Mouse (Mus musculus): ENCODE results near the gene Dctpp1. TPM values are rescaled to one million over a fixed set of nuclear protein-coding genes. Genes with fewer than 3 reads are reported as not detected.

The Dctpp1 gene
- total RNA-seq (2023; ENCODE audit: inconsistent age): 13.9 to 18.3 TPM (median 14.3 TPM) in 4 replicates

GRCm38 (mm10) chr7:127260309-127261111 is at the start of gene Dctpp1:
TSS of gene Dctpp1 (minus strand) at chr7:127260709.

DNA sequence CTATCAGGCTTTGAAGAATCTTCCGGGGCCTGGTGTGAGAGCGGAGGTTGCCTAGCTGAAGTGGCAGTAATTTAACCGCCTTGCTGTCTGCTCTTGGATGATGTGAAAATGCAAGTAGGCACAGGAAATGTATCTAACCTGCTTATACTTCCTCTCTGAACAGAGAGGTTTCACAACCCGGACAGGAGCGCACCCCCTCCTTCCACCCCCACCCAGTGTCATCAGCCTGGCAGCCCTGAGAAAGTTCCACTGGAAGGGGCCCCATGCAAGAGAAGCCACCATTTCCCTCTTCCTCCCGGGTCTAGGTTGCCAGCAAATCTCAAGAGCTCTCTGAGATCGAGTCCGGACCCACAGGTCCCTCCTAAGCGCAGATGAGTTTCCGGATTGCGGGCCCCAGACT is 35.6 kb upstream of the Dctpp1 start, which contains the start of gene Itgal:
Gene Itgal (plus strand): TSS at position 163 of the 400 bp plus-strand sequence.

DNA sequence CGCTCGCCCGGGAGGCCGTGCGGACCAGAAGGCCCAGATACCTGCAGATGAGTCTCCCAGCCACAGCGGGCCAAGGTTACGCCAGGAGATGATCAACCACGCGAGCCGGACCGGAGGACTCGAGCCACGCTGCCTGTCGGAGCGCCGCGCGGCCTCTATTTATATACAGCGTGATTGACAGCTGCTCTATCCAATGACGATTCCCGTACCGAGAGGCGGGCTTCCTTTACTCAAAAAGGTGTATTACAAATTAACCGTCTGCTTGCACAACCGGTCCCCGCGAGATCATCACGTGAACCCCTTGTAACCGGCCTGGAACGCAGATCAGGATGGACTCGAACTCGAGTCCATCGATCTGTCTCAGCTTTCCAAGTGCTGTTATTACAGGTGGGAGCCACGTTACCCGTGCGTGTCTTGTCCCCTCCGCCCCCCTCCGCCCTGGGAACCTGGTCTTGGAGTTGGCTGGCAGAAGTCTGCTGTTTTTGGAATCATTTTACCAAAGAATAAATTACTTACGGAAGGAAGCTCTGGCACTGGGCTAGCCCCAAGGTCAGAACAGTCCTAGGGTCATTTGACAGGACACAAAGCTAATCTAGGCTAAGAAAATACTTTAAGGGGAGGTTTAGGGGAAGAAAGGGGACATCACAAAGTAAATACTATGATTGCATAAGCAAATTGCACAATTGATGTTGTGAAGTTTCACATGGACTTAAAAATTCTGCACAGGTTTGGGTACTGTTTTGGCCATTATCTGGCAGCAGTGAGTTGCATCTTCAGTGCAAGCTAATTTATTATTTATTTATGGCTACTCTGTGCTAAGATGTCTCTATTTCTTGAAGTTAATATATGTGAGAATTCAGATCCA is 13.6 kb upstream of the Dctpp1 start, which contains the start of gene Sephs2:
Gene Sephs2 (minus strand): TSS at position 131 of the 865 bp plus-strand sequence.

DNA sequence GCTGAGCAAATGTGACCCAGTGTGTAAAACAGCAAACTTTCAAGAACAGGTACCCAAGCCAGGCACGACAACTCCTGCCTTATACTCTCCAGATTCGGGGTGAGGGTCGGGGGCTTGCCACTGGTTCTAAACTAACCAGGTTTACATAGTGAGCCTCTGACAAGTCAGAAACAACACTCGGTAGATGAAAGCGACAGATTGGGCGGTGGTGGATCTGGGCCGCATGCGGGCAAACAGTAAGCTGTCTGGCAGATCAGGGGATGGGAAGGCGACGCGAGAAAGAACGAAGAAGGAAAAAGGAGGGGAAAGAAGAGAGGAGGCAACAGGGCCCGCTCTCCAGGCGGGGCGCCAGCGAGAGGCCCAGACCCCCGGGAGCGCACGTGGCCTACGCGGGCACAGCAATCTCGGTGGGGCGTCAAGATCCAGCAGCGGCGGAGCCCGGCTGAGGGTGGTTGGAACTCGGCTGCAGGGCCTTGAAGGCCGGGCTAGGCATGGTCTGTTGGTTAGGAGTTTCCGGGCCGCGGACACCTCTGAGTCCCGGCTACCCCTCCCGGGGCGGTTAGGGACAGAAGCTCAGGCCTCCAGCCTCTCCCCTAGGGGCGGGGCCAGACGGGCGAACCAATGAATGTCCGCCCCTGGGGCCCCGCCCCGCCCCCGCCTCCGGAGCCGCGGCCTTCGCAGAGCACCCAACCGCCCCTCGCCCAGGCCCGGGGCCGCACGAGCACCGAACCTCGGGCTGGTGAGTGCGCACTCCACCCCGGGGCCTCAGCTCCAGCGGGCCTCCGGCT is 16.4 kb downstream of the Dctpp1 start, which contains the start of gene Zfp771:
Gene Zfp771 (plus strand): TSS at position 405 of the 788 bp plus-strand sequence.

DNA sequence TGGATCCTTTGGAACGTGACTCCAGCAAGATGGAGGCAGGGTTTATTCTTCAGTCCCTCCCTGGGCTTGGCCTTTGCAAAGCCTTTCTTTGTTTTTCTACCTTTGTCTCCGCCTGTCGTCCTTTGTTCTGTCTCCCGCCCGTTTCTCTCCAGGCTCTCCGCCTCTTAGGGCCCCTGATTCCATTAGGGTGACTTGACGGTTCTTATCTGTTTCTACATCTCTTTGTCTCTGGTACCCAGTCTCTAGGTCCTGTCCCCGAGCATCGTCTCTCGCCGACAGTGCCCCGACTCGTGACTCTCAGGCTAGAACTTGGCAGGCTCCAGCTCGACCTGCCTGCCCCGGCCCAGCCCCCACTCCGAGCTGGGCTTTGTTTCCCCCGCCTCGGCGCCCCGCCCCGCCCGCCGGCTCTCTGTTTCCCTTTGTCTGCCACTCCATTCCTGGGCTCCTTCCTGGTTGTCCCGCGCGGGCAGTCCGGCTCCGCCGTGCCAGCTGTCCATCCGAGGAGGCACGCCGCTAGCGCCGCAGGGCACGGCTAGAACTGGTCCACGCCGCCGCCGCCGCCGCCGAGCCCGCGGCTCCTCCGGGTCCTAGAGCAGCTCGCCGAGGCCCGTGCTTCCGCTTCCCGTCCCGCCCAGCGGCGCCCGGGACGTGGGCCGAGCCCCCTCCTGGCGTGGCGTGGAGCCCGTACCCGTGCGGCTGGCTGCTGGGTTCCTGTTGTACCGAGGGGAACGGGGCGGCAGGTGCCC is 27.7 kb downstream of the Dctpp1 start, which contains the start of the genes Zfp553 and Sept1:
Gene Zfp553 (plus strand): TSS at position 440 of the 746 bp plus-strand sequence.
Gene Sept1 (minus strand): TSS at position 509 of the 746 bp plus-strand sequence.

DNA sequence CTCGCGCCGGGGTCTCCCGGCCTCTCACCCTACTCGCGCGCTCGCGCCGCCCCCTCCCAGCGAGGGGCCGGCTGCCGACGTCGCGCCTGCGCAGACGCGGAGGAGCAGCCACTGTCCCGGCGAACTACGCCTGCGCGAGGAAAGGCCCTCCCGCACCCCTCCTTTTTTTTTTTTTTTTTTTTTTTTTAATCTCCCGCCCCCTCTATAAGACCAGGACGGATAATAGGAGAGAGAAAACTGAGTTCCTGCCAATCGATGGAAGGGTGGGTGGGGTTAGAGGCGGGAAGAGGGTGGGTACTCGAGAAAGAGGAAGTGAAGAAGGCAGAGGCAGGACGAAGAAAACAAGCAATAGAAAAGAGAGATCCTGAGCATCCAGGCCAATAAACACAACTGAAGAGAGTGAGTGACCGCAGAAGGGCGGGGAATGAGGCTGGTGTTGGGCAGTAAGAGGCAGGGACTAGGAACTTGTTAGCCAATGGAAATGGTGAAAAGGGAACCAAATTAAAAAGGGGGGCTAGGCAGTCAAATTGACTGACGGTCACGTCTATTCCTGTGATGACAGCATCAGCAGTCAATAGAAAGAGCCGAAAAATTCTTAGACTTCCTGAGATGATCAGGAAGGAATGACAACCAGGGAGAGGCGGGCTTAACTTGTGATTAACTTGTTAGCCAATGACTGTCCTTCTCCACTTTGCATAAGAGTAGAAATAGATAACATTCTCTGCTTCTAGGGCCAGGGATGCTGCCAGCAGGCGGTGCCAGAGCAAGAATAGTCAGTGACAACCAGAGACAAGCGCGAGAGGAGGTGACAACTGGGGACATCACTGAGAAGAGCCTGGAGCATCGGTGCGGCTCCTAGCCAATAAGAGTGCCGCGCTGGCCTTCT is 51.7 kb downstream of the Dctpp1 start, which contains the start of gene Mylpf:
Gene Mylpf (plus strand): TSS at position 338 of the 886 bp plus-strand sequence.

DNA sequence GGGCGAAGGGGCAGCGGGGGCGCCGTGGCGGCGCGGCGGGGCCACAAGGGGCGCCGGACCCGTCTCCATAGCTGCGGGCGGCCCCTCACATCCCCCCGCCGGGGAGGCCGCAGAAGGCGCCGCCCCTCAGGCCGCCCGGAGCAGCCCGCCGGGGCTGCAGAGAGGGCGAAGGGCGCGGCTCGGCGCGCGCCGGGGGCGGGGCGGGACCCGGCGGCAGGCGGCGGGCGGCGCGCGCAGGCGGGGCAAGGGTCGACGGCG is 52.3 kb downstream of the Dctpp1 start, which contains the start of gene Tbc1d10b:
Gene Tbc1d10b (minus strand): TSS at position 174 of the 258 bp plus-strand sequence.

Other genes with a start within 250 kb of the Dctpp1 start
- gene Mvp, start 246.1 kb downstream of the Dctpp1 start, total RNA-seq (2023; ENCODE audit: inconsistent age): 41.1 to 44.2 TPM (median 42.9 TPM) in 4 replicates
- 6.5 to 7.8 TPM (median 6.7 TPM) in 3 of 4 replicates, not detected in the other for gene Pagr1b, start 244.2 kb downstream of the Dctpp1 start, total RNA-seq (2023; ENCODE audit: inconsistent age)
- gene Pagr1a, start 243.4 kb downstream of the Dctpp1 start, total RNA-seq (2023; ENCODE audit: inconsistent age): 3.8 to 30.1 TPM (median 20.5 TPM) in 3 of 4 replicates, not detected in the other
- gene Gm42742, start 239.6 kb downstream of the Dctpp1 start, total RNA-seq (2023; ENCODE audit: inconsistent age): 26.9 to 42.2 TPM (median 37.4 TPM) in 4 replicates
- 1.2 to 1.6 TPM (median 1.4 TPM) in 4 replicates for gene Prrt2, start 239.5 kb downstream of the Dctpp1 start, total RNA-seq (2023; ENCODE audit: inconsistent age)
- 211 to 222 TPM (median 215 TPM) in 4 replicates for gene Maz, start 233.7 kb downstream of the Dctpp1 start, total RNA-seq (2023; ENCODE audit: inconsistent age)
- 2.8 to 4.5 TPM (median 3.0 TPM) in 4 replicates for gene Kif22, start 218.2 kb downstream of the Dctpp1 start, total RNA-seq (2023; ENCODE audit: inconsistent age)
- 2.3 to 4.0 TPM (median 2.6 TPM) in 3 of 4 replicates, not detected in the other for gene Zg16, start 173.4 kb downstream of the Dctpp1 start, total RNA-seq (2023; ENCODE audit: inconsistent age)
- gene AI467606, start 169.3 kb downstream of the Dctpp1 start, total RNA-seq (2023; ENCODE audit: inconsistent age): 46.0 to 63.9 TPM (median 57.5 TPM) in 4 replicates
- 0.42 to 1.1 TPM (median 0.59 TPM) in 4 replicates for gene Qprt, start 138.5 kb downstream of the Dctpp1 start, total RNA-seq (2023; ENCODE audit: inconsistent age)
- gene Spn, start 122.9 kb downstream of the Dctpp1 start, total RNA-seq (2023; ENCODE audit: inconsistent age): 6.5 to 8.8 TPM (median 7.3 TPM) in 4 replicates
- gene Cd2bp2, start 64.7 kb downstream of the Dctpp1 start, total RNA-seq (2023; ENCODE audit: inconsistent age): 76.0 to 79.5 TPM (median 77.9 TPM) in 4 replicates
- gene Tbc1d10b, start 52.2 kb downstream of the Dctpp1 start, total RNA-seq (2023; ENCODE audit: inconsistent age): 54.5 to 63.3 TPM (median 58.6 TPM) in 4 replicates
- 5.3 to 13.4 TPM (median 8.4 TPM) in 4 replicates for gene Mylpf, start 51.8 kb downstream of the Dctpp1 start, total RNA-seq (2023; ENCODE audit: inconsistent age)
- gene Zfp553, start 27.6 kb downstream of the Dctpp1 start, total RNA-seq (2023; ENCODE audit: inconsistent age): 9.1 to 13.5 TPM (median 10.3 TPM) in 4 replicates
- gene Sept1, start 27.6 kb downstream of the Dctpp1 start, total RNA-seq (2023; ENCODE audit: inconsistent age): 393 to 439 TPM (median 415 TPM) in 4 replicates
- 14.8 to 24.2 TPM (median 17.5 TPM) in 4 replicates for gene Zfp771, start 16.4 kb downstream of the Dctpp1 start, total RNA-seq (2023; ENCODE audit: inconsistent age)
- gene Sephs2, start 13.3 kb upstream of the Dctpp1 start, total RNA-seq (2023; ENCODE audit: inconsistent age): 28.1 to 30.4 TPM (median 28.4 TPM) in 4 replicates
- 116 to 127 TPM (median 121 TPM) in 4 replicates for gene Itgal, start 35.6 kb upstream of the Dctpp1 start, total RNA-seq (2023; ENCODE audit: inconsistent age)
- 1.7 to 3.4 TPM (median 2.6 TPM) in 4 replicates for gene Zfp768, start 84.9 kb upstream of the Dctpp1 start, total RNA-seq (2023; ENCODE audit: inconsistent age)
- gene Zfp747, start 115.3 kb upstream of the Dctpp1 start, total RNA-seq (2023; ENCODE audit: inconsistent age): 11.0 to 14.9 TPM (median 12.9 TPM) in 4 replicates
- 3.5 to 3.9 TPM (median 3.6 TPM) in 4 replicates for gene 9130019O22Rik, start 126.5 kb upstream of the Dctpp1 start, total RNA-seq (2023; ENCODE audit: inconsistent age)
- gene E430018J23Rik, start 132.9 kb upstream of the Dctpp1 start, total RNA-seq (2023; ENCODE audit: inconsistent age): 5.4 to 8.1 TPM (median 6.8 TPM) in 4 replicates
- 8.6 to 9.8 TPM (median 9.1 TPM) in 4 replicates for gene Zfp764, start 146.1 kb upstream of the Dctpp1 start, total RNA-seq (2023; ENCODE audit: inconsistent age)
- gene Zfp688, start 161.4 kb upstream of the Dctpp1 start, total RNA-seq (2023; ENCODE audit: inconsistent age): 12.1 to 16.3 TPM (median 13.2 TPM) in 4 replicates
- 5.1 to 6.1 TPM (median 5.8 TPM) in 4 replicates for gene Zfp689, start 188.4 kb upstream of the Dctpp1 start, total RNA-seq (2023; ENCODE audit: inconsistent age)
- gene Prr14, start 198.9 kb upstream of the Dctpp1 start, total RNA-seq (2023; ENCODE audit: inconsistent age): 134 to 156 TPM (median 146 TPM) in 4 replicates
- 285 to 303 TPM (median 297 TPM) in 4 replicates for gene Fbrs, start 218.5 kb upstream of the Dctpp1 start, total RNA-seq (2023; ENCODE audit: inconsistent age)